Comparison of ENCODE assay signal across 8 mouse cellular contexts in genomic region chr10:43480227-43480849, GRCm38 (mm10). TPM values are rescaled to one million over a fixed set of nuclear protein-coding genes. Genes with fewer than 3 reads are reported as not detected.
DNase-seq lines count a peak whose midpoint lies in the region; ATAC-seq and TF ChIP-seq lines count a peak whose summit lies in the region.

No protein-coding gene starts in this region.

- no peaks in the 10 kb centered on the region for H3K9me3 ChIP-seq in embryonic facial prominence, embryonic 15.5 days (replicated peaks)
- no peaks in the 10 kb centered on the region for H3K9me3 ChIP-seq in limb, embryonic 13.5 days
- H3K9me3 ChIP-seq in stomach, postnatal 0 days (ENCODE audit: control insufficient read depth, low read length), result no peaks in the 10 kb centered on the region

- peaks cover 2% of the 10 kb centered on the region; the same call in 1 of the 2 replicates for H3K4me1 ChIP-seq in thymus, adult 2 months (replicated peaks; ENCODE audit: control insufficient read depth, insufficient read depth, low read length)
- peaks cover 33% of the 10 kb centered on the region for H3K4me1 ChIP-seq in embryonic facial prominence, embryonic 15.5 days
- H3K4me1 ChIP-seq in limb, embryonic 13.5 days, result peaks cover 47% of the 10 kb centered on the region
- H3K4me1 ChIP-seq in stomach, postnatal 0 days (replicated peaks; ENCODE audit: control insufficient read depth, insufficient read depth), result no peaks in the 10 kb centered on the region

- no peak overlapping the region; the same call in 1 of the 2 replicates for H3K27ac ChIP-seq in thymus, adult 2 months (ENCODE audit: control insufficient read depth, insufficient read depth, low read length)
- H3K27ac ChIP-seq in embryonic facial prominence, embryonic 15.5 days (replicated peaks), result peak overlapping the region; percentile 97
- peak overlapping the region; percentile 99 for H3K27ac ChIP-seq in limb, embryonic 13.5 days
- peak overlapping the region; percentile 96 for H3K27ac ChIP-seq in stomach, postnatal 0 days (replicated peaks)

- peak overlapping the region; percentile 83 for H3K9ac ChIP-seq in embryonic facial prominence, embryonic 15.5 days
- H3K9ac ChIP-seq in limb, embryonic 13.5 days, result peak overlapping the region; percentile 95
- H3K9ac ChIP-seq in stomach, postnatal 0 days (ENCODE audit: low read length), result peak overlapping the region; percentile 88

- no peak for ATAC-seq in embryonic facial prominence, embryonic 15.5 days (ENCODE audit: insufficient number of reproducible peaks, low FRiP score, low TSS enrichment, low read depth)
- no peak for ATAC-seq in limb, embryonic 13.5 days (ENCODE audit: low FRiP score, low read depth)
- no peak for ATAC-seq in stomach, postnatal 0 days (ENCODE audit: low FRiP score, low TSS enrichment)
- ATAC-seq in frontal cortex, adult (ENCODE audit: low TSS enrichment), result no peak

- H3K36me3 ChIP-seq in thymus, adult 2 months (ENCODE audit: control insufficient read depth, insufficient read depth, low read length), result no peaks in the 10 kb centered on the region
- H3K36me3 ChIP-seq in embryonic facial prominence, embryonic 15.5 days, result no peaks in the 10 kb centered on the region
- H3K36me3 ChIP-seq in limb, embryonic 13.5 days, result no peaks in the 10 kb centered on the region
- no peaks in the 10 kb centered on the region for H3K36me3 ChIP-seq in stomach, postnatal 0 days (ENCODE audit: control insufficient read depth, insufficient read depth, low read length)

- no peak for TF ChIP-seq CTCF in thymus, adult 2 months (IDR thresholded peaks at IDR 0.05; ENCODE audit: borderline replicate concordance, control insufficient read depth, extremely low read depth, insufficient read depth, low read length, poor library complexity)
- TF ChIP-seq CTCF in stomach, postnatal 0 days (IDR thresholded peaks at IDR 0.05; ENCODE audit: low read depth), result no peak

- no peaks in the 10 kb centered on the region for H3K27me3 ChIP-seq in thymus, adult 2 months (ENCODE audit: control insufficient read depth, insufficient read depth, low read length)
- H3K27me3 ChIP-seq in embryonic facial prominence, embryonic 15.5 days, result no peaks in the 10 kb centered on the region
- H3K27me3 ChIP-seq in limb, embryonic 13.5 days, result no peaks in the 10 kb centered on the region
- H3K27me3 ChIP-seq in stomach, postnatal 0 days (ENCODE audit: control insufficient read depth, insufficient read depth, low read length), result no peaks in the 10 kb centered on the region

- no peak for TF ChIP-seq POLR2A in thymus, adult 2 months (IDR thresholded peaks at IDR 0.05; ENCODE audit: control insufficient read depth, extremely low read depth, insufficient read depth, low read length, poor library complexity)

- DNase-seq in thymus, adult 2 months, result no peak
- no peak for DNase-seq in thymus, postnatal 25 days
- no peak for DNase-seq in stomach, postnatal 0 days (ENCODE audit: low spot score)
- no peak for DNase-seq in adrenal gland, postnatal 4 days (ENCODE audit: low spot score in 2 of 2)
- DNase-seq in thymus, postnatal 0 days (ENCODE audit: low spot score), result no peak

- peak overlapping the region; percentile 99 for H3K4me3 ChIP-seq in thymus, adult 2 months (ENCODE audit: control insufficient read depth, insufficient read depth, low read length)
- peak overlapping the region; percentile 80 for H3K4me3 ChIP-seq in embryonic facial prominence, embryonic 15.5 days (replicated peaks)
- H3K4me3 ChIP-seq in limb, embryonic 13.5 days, result peak overlapping the region; percentile 63
- peak overlapping the region; percentile 82 for H3K4me3 ChIP-seq in stomach, postnatal 0 days (ENCODE audit: low read depth, low read length)

- 39% methylated on average over 13 of the region's 13 CpGs for WGBS in thymus, adult 2 months
- 5% methylated on average over 13 of the region's 13 CpGs for WGBS in embryonic facial prominence, embryonic 15.5 days
- 3% methylated on average over 13 of the region's 13 CpGs for WGBS in limb, embryonic 13.5 days
- 14% methylated on average over 13 of the region's 13 CpGs for WGBS in stomach, postnatal 0 days

- no peak for TF ChIP-seq EP300 in stomach, postnatal 0 days (optimal IDR thresholded peaks at IDR 0.05)

- peak overlapping the region; percentile 81 for H3K4me2 ChIP-seq in embryonic facial prominence, embryonic 15.5 days (replicated peaks)
- H3K4me2 ChIP-seq in limb, embryonic 13.5 days (replicated peaks), result peak overlapping the region; percentile 78
- peak overlapping the region; percentile 100 for H3K4me2 ChIP-seq in stomach, postnatal 0 days (replicated peaks; ENCODE audit: low read depth)

RNA-seq across cellular contexts. Expression of gene Bend3, which starts 1.7 kb away (rescaled TPM):
- polyA plus RNA-seq in thymus, adult 2 months (2012; rRNA removed), result 5.1 and 7.3 TPM in 2 replicates
- polyA plus RNA-seq in embryonic facial prominence, embryonic 15.5 days (2015; fragmentation: Nextera tagmentation; extraction: Ambion mirVana), result 3.5 and 4.4 TPM in 2 replicates
- 4.8 and 5.1 TPM in 2 replicates for polyA plus RNA-seq in limb, embryonic 13.5 days (2015; fragmentation: Nextera tagmentation; extraction: Ambion mirVana)
- polyA plus RNA-seq in stomach, postnatal 0 days (2015; fragmentation: Nextera tagmentation; extraction: Ambion mirVana), result 0.61 and 0.97 TPM in 2 replicates
- total RNA-seq in adrenal gland, postnatal 4 days (2021), result 10 to 100 TPM; 11.0 to 14.0 TPM
- polyA plus RNA-seq in thymus, postnatal 0 days (2015; fragmentation: Nextera tagmentation; extraction: Ambion mirVana), result 0.90 and 1.2 TPM in 2 replicates

RNA-seq across cellular contexts. Expression of gene Gm9803, which starts 43.5 kb away (rescaled TPM):
- 125 and 155 TPM in 2 replicates for polyA plus RNA-seq in thymus, adult 2 months (2012; rRNA removed)
- polyA plus RNA-seq in embryonic facial prominence, embryonic 15.5 days (2015; fragmentation: Nextera tagmentation; extraction: Ambion mirVana), result 1.8 and 22.6 TPM in 2 replicates
- 13.7 and 19.6 TPM in 2 replicates for polyA plus RNA-seq in limb, embryonic 13.5 days (2015; fragmentation: Nextera tagmentation; extraction: Ambion mirVana)
- polyA plus RNA-seq in stomach, postnatal 0 days (2015; fragmentation: Nextera tagmentation; extraction: Ambion mirVana), result 14.3 and 14.8 TPM in 2 replicates
- total RNA-seq in adrenal gland, postnatal 4 days (2021), result 10 to 100 TPM; 11.7 to 16.4 TPM
- polyA plus RNA-seq in thymus, postnatal 0 days (2015; fragmentation: Nextera tagmentation; extraction: Ambion mirVana), result 30.6 and 33.2 TPM in 2 replicates
